Mouse (Mus musculus): ENCODE data around the gene H2-M2.
"Not testable (repeated sequence)": the region's sequence is repeated elsewhere in the genome, so short reads cannot be mapped to it uniquely, and the experiment has no call there.

H2-M2 gene

GRCm38 (mm10) chr17:37483452-37483851 lies at the start of gene H2-M2:
H2-M2 (minus strand) TSS chr17:37483552.
- no peak for DNase-seq

- DNase-seq = not testable (repeated sequence)
These were observed 42.1 kb upstream of the H2-M2 start for GRCm38 (mm10) chr17:37525427-37525826.

- not testable (repeated sequence) for DNase-seq
These were observed 41.3 kb upstream of the H2-M2 start for GRCm38 (mm10) chr17:37524612-37525011.

GRCm38 (mm10) chr17:37507730-37508129 lies 24.4 kb upstream of the H2-M2 start, which contains the start of gene Olfr111:
Olfr111 (plus strand) TSS chr17:37508030.
- DNase-seq = no peak

GRCm38 (mm10) chr17:37491930-37492518 lies 8.7 kb upstream of the H2-M2 start, which contains the start of gene Olfr110:
Olfr110 (plus strand) TSS chr17:37492468.
- DNase-seq = no peak

- DNase-seq = no peak
These were observed 24.7 kb downstream of the H2-M2 start, which contains the start of gene Olfr109 for GRCm38 (mm10) chr17:37458616-37459015. Olfr109 (plus strand) TSS chr17:37458916.

GRCm38 (mm10) chr17:37445180-37445579 lies 38.2 kb downstream of the H2-M2 start, which contains the start of gene Olfr108:
Olfr108 (plus strand) TSS chr17:37445480.
- DNase-seq = no peak

Measured in cerebellum, adult 11-12 months (tissue).